Mouse (Mus musculus) naive thymus-derived CD4-positive, alpha-beta T cell, adult 5 months (primary cell): ENCODE measurements around the gene Zfp275. TPM values are rescaled to one million over a fixed set of nuclear protein-coding genes. Genes with fewer than 3 reads are reported as not detected.

Experiments
- polyA plus RNA-seq: library from polyadenylated mRNA; unstranded; fragments of 100-300 nt; shearing (Covaris generic); gene quantifications from one replicate; pipeline ENCODE4 v1.2.1, GENCODE M21; 2017

Gene Zfp275
- 10.5 TPM for polyA plus RNA-seq

GRCm38 (mm10) chrX:73342483-73342895 is at the start of gene Zfp275:
Gene Zfp275 (plus strand): TSS chrX:73342621.

DNA sequence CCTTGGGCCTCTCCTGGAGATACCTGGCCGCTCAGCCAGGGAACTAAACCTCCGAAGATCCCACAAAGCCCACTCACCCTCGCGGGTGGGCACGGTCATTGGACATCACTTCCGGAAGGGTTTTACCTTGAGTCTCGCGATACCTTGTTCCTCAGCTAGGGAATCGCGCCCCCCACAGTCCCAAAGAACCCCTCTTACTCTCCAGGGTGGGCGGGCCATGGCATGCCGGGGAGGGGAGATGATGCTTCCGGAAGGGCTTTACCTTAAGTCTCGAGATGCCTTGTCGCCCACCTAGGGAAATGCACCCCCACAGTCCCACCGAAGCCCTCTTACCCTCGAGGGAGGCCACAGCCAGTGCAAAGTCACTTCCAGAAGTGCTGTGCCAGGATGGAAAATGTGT is 49.5 kb upstream of the Zfp275 start, which contains the start of the genes Xlr5a and Xlr5c:
Xlr5a (minus strand) TSS at position 101 of the 400 bp plus-strand sequence.
Xlr5c (minus strand) TSS at position 101 of the 400 bp plus-strand sequence.

DNA sequence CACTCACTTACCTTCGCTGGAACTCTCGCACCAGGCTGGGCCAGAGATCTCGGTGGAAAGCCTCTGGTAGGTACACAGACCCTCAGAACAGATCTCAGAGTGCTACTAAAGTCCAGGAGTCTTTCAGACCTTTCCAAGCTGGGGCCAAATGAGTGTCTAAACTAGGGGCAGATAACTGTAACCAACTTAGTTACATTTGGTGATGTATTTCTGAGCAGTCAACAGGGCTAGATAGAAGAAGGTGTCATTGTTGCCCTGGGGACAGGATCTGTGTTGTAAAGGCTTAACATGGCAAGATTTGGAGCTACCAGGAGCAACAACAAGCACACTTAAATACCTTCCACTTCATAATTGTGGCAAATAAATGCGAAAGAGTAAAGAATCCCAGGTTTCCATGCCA is 5.7 kb upstream of the Zfp275 start, which contains the start of gene Gm45015:
Gm45015 (minus strand) TSS at position 101 of the 400 bp plus-strand sequence.

GRCm38 (mm10) chrX:73398636-73399035 is 56.2 kb downstream of the Zfp275 start, which contains the start of gene Gm18336:
Gene Gm18336 (minus strand): TSS chrX:73398736.

Other genes starting within 250 kb of the Zfp275 start
- gene Xlr3a, start 245.5 kb upstream of the Zfp275 start, polyA plus RNA-seq: 1.7 TPM
- 0.17 TPM for gene Gm14685, start 225.6 kb upstream of the Zfp275 start, polyA plus RNA-seq
- gene Xlr5b, start 193.8 kb upstream of the Zfp275 start, polyA plus RNA-seq: not detected
- gene DXBay18, start 193.2 kb upstream of the Zfp275 start, polyA plus RNA-seq: not detected
- gene Spin2d, start 165.6 kb upstream of the Zfp275 start, polyA plus RNA-seq: not detected
- gene Xlr3b, start 150.4 kb upstream of the Zfp275 start, polyA plus RNA-seq: 29.1 TPM
- gene Xlr4b, start 128.3 kb upstream of the Zfp275 start, polyA plus RNA-seq: 116 TPM
- 21.3 TPM for gene F8a, start 114.3 kb upstream of the Zfp275 start, polyA plus RNA-seq
- 66.4 TPM for gene Xlr4c, start 99.5 kb upstream of the Zfp275 start, polyA plus RNA-seq
- not detected for gene Xlr3c, start 77.2 kb upstream of the Zfp275 start, polyA plus RNA-seq
- gene Xlr5a, start 49.6 kb upstream of the Zfp275 start, polyA plus RNA-seq: not detected
- gene Xlr5c, start 49.6 kb upstream of the Zfp275 start, polyA plus RNA-seq: not detected
- gene Gm45015, start 5.8 kb upstream of the Zfp275 start, polyA plus RNA-seq: not detected
- gene Gm18336, start 56.1 kb downstream of the Zfp275 start, polyA plus RNA-seq: not detected
- not detected for gene Zfp92, start 68.5 kb downstream of the Zfp275 start, polyA plus RNA-seq
- not detected for gene Trex2, start 92.7 kb downstream of the Zfp275 start, polyA plus RNA-seq
- gene Haus7, start 116.4 kb downstream of the Zfp275 start, polyA plus RNA-seq: 31.1 TPM
- gene Bgn, start 141.0 kb downstream of the Zfp275 start, polyA plus RNA-seq: not detected
- not detected for gene Atp2b3, start 160.5 kb downstream of the Zfp275 start, polyA plus RNA-seq